Mouse (Mus musculus) brain, embryonic 14.5 days (tissue): Measurements from ENCODE around the gene Snx10.

Experiments
- CTCF ChIP-seq: fragments of 200-500 bp; IDR thresholded peaks from 2 replicates; pipeline ENCODE4 v1.5.1; 2012; ENCODE audit warnings: inconsistent platforms, mild to moderate bottlenecking, moderate library complexity, borderline replicate concordance; ENCODE audit not compliant: insufficient read depth, insufficient read length; ENCODE audit errors: extremely low read depth
- POLR2A ChIP-seq: fragments of 200-500 bp; IDR thresholded peaks from 2 replicates; pipeline ENCODE4 v1.6.1; 2012; ENCODE audit warnings: mild to moderate bottlenecking, inconsistent platforms, borderline replicate concordance; ENCODE audit not compliant: poor library complexity, insufficient read depth, insufficient read length, severe bottlenecking; ENCODE audit errors: extremely low read depth

DNA sequence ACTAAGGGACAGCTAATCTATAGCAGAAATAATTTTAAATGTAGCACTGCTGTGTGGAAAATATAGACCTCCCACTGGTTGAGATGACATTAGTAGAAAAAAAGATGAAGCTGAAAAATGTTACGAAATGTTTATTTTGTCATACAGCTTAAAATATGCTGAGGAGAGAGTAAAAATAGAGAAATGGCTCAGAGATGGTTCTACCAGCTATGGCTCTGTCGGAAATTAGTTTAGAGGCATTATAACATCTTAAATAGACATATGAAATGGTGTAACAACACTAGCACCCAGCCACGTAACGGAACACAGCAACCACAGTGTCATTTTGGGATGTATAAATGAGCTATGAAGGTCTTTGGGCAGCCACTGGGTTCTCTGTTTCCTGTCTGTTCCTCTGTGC lies 82.5 kb downstream of the Snx10 start:
- TF ChIP-seq CTCF (no peak), POLR2A (no peak)
